10 mouse cellular contexts compared by ENCODE assay signal in genomic region chr9:44175556-44175955, GRCm38 (mm10). TPM values are rescaled to one million over a fixed set of nuclear protein-coding genes. Genes with fewer than 3 reads are reported as not detected.
DNase-seq lines count a peak whose midpoint lies in the region; ATAC-seq and TF ChIP-seq lines count a peak whose summit lies in the region.
"Had no signal": no experiment of that assay in that cellular context is flagged by ENCODE, and none has a peak within 500 bp of the region (broad histone marks: within the 10 kb centered on the region; RNA-seq: fewer than 3 reads in every experiment).

No protein-coding gene starts in this region.

- TF ChIP-seq EP300 in liver, embryonic 14.5 days (IDR thresholded peaks at IDR 0.05; ENCODE audit: low read depth) = no peak

- H3K27me3 ChIP-seq in liver, adult 2 months (ENCODE audit: control insufficient read depth, insufficient read depth, low read length) = no peaks in the 10 kb centered on the region
- H3K27me3 ChIP-seq in intestine, postnatal 0 days (replicated peaks; ENCODE audit: control insufficient read depth, insufficient read depth, low read length) = no peaks in the 10 kb centered on the region
- no peaks in the 10 kb centered on the region for H3K27me3 ChIP-seq in liver, embryonic 14.5 days (ENCODE audit: control insufficient read depth, insufficient read depth, low read length)

- H3K9ac ChIP-seq in liver, adult 2 months (ENCODE audit: low read depth, low read length) = no peak overlapping the region
- no peak overlapping the region for H3K9ac ChIP-seq in intestine, postnatal 0 days (ENCODE audit: low read depth, low read length)
- H3K9ac ChIP-seq in liver, embryonic 14.5 days (replicated peaks) = no peak overlapping the region

- no peaks in the 10 kb centered on the region for H3K9me3 ChIP-seq in intestine, postnatal 0 days (ENCODE audit: control insufficient read depth)
- no peaks in the 10 kb centered on the region for H3K9me3 ChIP-seq in liver, embryonic 14.5 days (ENCODE audit: control insufficient read depth, low read length)

- peak overlapping the region; percentile 46 for H3K4me2 ChIP-seq in intestine, postnatal 0 days (replicated peaks; ENCODE audit: low read depth)
- peak overlapping the region; percentile 9; the same call in 1 of the 2 replicates for H3K4me2 ChIP-seq in liver, embryonic 14.5 days (ENCODE audit: low read depth)

- H3K36me3 ChIP-seq in liver, adult 2 months (ENCODE audit: control insufficient read depth, insufficient read depth, low read length) = no peaks in the 10 kb centered on the region
- H3K36me3 ChIP-seq in intestine, postnatal 0 days (ENCODE audit: control insufficient read depth, insufficient read depth) = peaks cover 21% of the 10 kb centered on the region
- peaks cover 10% of the 10 kb centered on the region for H3K36me3 ChIP-seq in liver, embryonic 14.5 days (replicated peaks; ENCODE audit: control insufficient read depth, insufficient read depth, low read depth)

- H3K4me1 ChIP-seq in liver, adult 2 months (ENCODE audit: control insufficient read depth, insufficient read depth, low read length) = peaks cover 7% of the 10 kb centered on the region
- H3K4me1 ChIP-seq in intestine, postnatal 0 days (replicated peaks; ENCODE audit: control insufficient read depth, insufficient read depth, low read length) = no peaks in the 10 kb centered on the region; the same call in 1 of the 2 replicates
- H3K4me1 ChIP-seq in liver, embryonic 14.5 days (replicated peaks; ENCODE audit: control insufficient read depth in 2 of 2, insufficient read depth in 2 of 2, low read length in 1 of 2) = peaks cover 4 to 14% of the 10 kb centered on the region in 2 experiments

- ATAC-seq in intestine, postnatal 0 days = peak; percentile 74
- no peak for ATAC-seq in liver, embryonic 14.5 days (ENCODE audit: insufficient read depth)

- peak; percentile 71 for DNase-seq in liver, adult 2 months (ENCODE audit: extremely low read depth, low read depth, low spot score)
- DNase-seq in liver = no peak
- peak; percentile 50 for DNase-seq in heart, adult 8-10 months (ENCODE audit: low spot score)
- DNase-seq in liver, embryonic 14.5 days (ENCODE audit: low read depth in 3 of 3, low spot score in 3 of 3) = no peak
- no peak for DNase-seq in right cerebral cortex, postnatal 25 days
- DNase-seq in ovary, adult 18-20 months (ENCODE audit: low spot score) = no peak
- no peak for DNase-seq in thymus, postnatal 0 days (ENCODE audit: low spot score)
- DNase-seq: cerebellum, postnatal 36 days; retina, postnatal 1 day had no signal

- TF ChIP-seq CTCF in liver, adult 2 months (IDR thresholded peaks at IDR 0.05; ENCODE audit: low read depth, low read length) = no peak
- TF ChIP-seq CTCF in intestine, postnatal 0 days (IDR thresholded peaks at IDR 0.05; ENCODE audit: low read depth) = no peak
- no peak for TF ChIP-seq CTCF in liver, embryonic 14.5 days (IDR thresholded peaks at IDR 0.05; ENCODE audit: low read depth)

- no peak overlapping the region for H3K27ac ChIP-seq in liver, adult 2 months (replicated peaks; ENCODE audit: insufficient read depth, low read depth, low read length)
- peak overlapping the region; percentile 31 for H3K27ac ChIP-seq in intestine, postnatal 0 days (ENCODE audit: low read depth, low read length)
- H3K27ac ChIP-seq in liver, embryonic 14.5 days = no peak overlapping the region

- no peak overlapping the region for H3K4me3 ChIP-seq in liver, adult 2 months (ENCODE audit: insufficient read depth, low read depth, low read length)
- H3K4me3 ChIP-seq in intestine, postnatal 0 days (ENCODE audit: low read depth, low read length) = no peak overlapping the region
- no peak overlapping the region for H3K4me3 ChIP-seq in liver, embryonic 14.5 days (ENCODE audit: insufficient read depth in 1 of 2, low read depth in 2 of 2, low read length in 2 of 2)

- H3K79me2 ChIP-seq in liver, adult 2 months (ENCODE audit: control insufficient read depth, insufficient read depth, low read length) = peaks cover 3% of the 10 kb centered on the region; the same call in 1 of the 2 replicates

- no peak for TF ChIP-seq POLR2A in liver, adult 2 months (IDR thresholded peaks at IDR 0.05; ENCODE audit: extremely low read depth, insufficient read depth, low read length)

- 14% methylated on average over 6 of the region's 6 CpGs for WGBS in liver, adult 2 months
- WGBS in intestine, postnatal 0 days = 14% methylated on average over 6 of the region's 6 CpGs
- 19% methylated on average over 6 of the region's 6 CpGs for WGBS in liver, embryonic 14.5 days (ENCODE audit: insufficient replicate concordance)

RNA-seq across cellular contexts. Expression of gene Mcam, which starts 41.3 kb away (rescaled TPM):
- total RNA-seq in liver, adult 2 months (2014; rRNA removed) = 3.6 and 6.7 TPM in 2 replicates
- 4.2 and 4.5 TPM in 2 replicates for polyA plus RNA-seq in liver, adult 2 months (2012; rRNA removed)
- 10 to 100 TPM; 20.5 to 35.2 (median 28.1) TPM for total RNA-seq in heart, adult 8-10 months (2022)
- polyA plus RNA-seq in intestine, postnatal 0 days (2015; fragmentation: Nextera tagmentation; extraction: Ambion mirVana) = 31.5 and 34.0 TPM in 2 replicates
- polyA plus RNA-seq in liver, embryonic 14.5 days (2012; rRNA removed) = 6.1 and 6.2 TPM in 2 replicates
- 3.1 and 3.4 TPM in 2 replicates for polyA plus RNA-seq in liver, embryonic 14.5 days (2014; fragmentation: Nextera tagmentation; extraction: Ambion mirVana)
- 6.9 and 7.9 TPM in 2 replicates for polyA plus RNA-seq in thymus, postnatal 0 days (2015; fragmentation: Nextera tagmentation; extraction: Ambion mirVana)

RNA-seq across cellular contexts. Expression of gene Cbl, which starts 58.3 kb away (rescaled TPM):
- total RNA-seq in liver, adult 2 months (2014; rRNA removed) = 2.8 and 4.3 TPM in 2 replicates
- polyA plus RNA-seq in liver, adult 2 months (2012; rRNA removed) = 1.8 and 2.4 TPM in 2 replicates
- total RNA-seq in heart, adult 8-10 months (2022) = 10 to 100 TPM; 14.8 to 18.9 (median 17.4) TPM
- 5.8 and 6.7 TPM in 2 replicates for polyA plus RNA-seq in intestine, postnatal 0 days (2015; fragmentation: Nextera tagmentation; extraction: Ambion mirVana)
- 3.4 and 3.9 TPM in 2 replicates for polyA plus RNA-seq in liver, embryonic 14.5 days (2012; rRNA removed)
- polyA plus RNA-seq in liver, embryonic 14.5 days (2014; fragmentation: Nextera tagmentation; extraction: Ambion mirVana) = 3.7 and 5.1 TPM in 2 replicates
- 51.9 and 60.4 TPM in 2 replicates for polyA plus RNA-seq in thymus, postnatal 0 days (2015; fragmentation: Nextera tagmentation; extraction: Ambion mirVana)

Comparison
In these comparisons a context has a peak if more than half of its experiments do, and no peak if none do; other contexts are left out.
1. DNase-seq: peak in liver, adult 2 months (single experiment) and heart, adult 8-10 months (single experiment); none in liver (single experiment), liver, embryonic 14.5 days (0 of 3), right cerebral cortex, postnatal 25 days (single experiment), ovary, adult 18-20 months (single experiment) and thymus, postnatal 0 days (single experiment).